Mouse (Mus musculus): ENCODE measurements around the gene Trabd.

- no peak for TF ChIP-seq GATA1 (IDR thresholded peaks at IDR 0.05; ENCODE audit: borderline replicate concordance, low read length)
- TF ChIP-seq FLI1 (IDR thresholded peaks at IDR 0.05; ENCODE audit: low read length): no peak
Observed at GRCm38 (mm10) chr15:89054666-89055065, 20.3 kb upstream of the Trabd start.
